Mouse (Mus musculus) cortical plate, adult 2 months (tissue): ENCODE results near the gene Lmo7.

Experiments
- CTCF ChIP-seq: fragments of 200-500 bp; IDR thresholded peaks from 2 replicates; pipeline ENCODE4 v1.5.1; 2011; ENCODE audit warnings: mild to moderate bottlenecking, control low read depth, low read length; ENCODE audit not compliant: insufficient read depth; ENCODE audit errors: extremely low read depth
- POLR2A ChIP-seq: fragments of 200-500 bp; IDR thresholded peaks from 2 replicates; pipeline ENCODE4 v1.6.1; 2011; ENCODE audit warnings: mild to moderate bottlenecking, low read length, control low read depth; ENCODE audit not compliant: insufficient read depth; ENCODE audit errors: extremely low read depth

- TF ChIP-seq CTCF (no peak), POLR2A (no peak)
These were observed 108.6 kb downstream of the Lmo7 start for GRCm38 (mm10) chr14:101838231-101838839.
